Mouse (Mus musculus) heart, postnatal 25 days (tissue): ENCODE measurements around the gene Acot13. TPM values are rescaled to one million over a fixed set of nuclear protein-coding genes. Genes with fewer than 3 reads are reported as not detected.
"Not testable (repeated sequence)": the region's sequence is repeated elsewhere in the genome, so short reads cannot be mapped to it uniquely, and the experiment has no call there.

ENCODE experiments used
- DNase-seq: peaks from one replicate; pipeline ENCODE4 v3.0.0; 2022; ENCODE audit warnings: low spot score
- intact Hi-C: fragments of 180-260 bp; cut with DNase I; formaldehyde crosslinking; loops from one replicate; pipeline ENCODE4 v1.15.1; 2025
- total RNA-seq, 2 experiments: library from RNA; stranded (reverse); gene quantifications; 2 replicates each; pipeline ENCODE4 v1.2.3; 2021

Gene Acot13
- total RNA-seq, 2 experiments from 2014 or later = 422 to 431 TPM

GRCm38 (mm10) chr13:24792411-24793045 lies 38.8 kb downstream of the Acot13 start:
- intact Hi-C loops = no loop called here
- peak; percentile 11 for DNase-seq

DNA sequence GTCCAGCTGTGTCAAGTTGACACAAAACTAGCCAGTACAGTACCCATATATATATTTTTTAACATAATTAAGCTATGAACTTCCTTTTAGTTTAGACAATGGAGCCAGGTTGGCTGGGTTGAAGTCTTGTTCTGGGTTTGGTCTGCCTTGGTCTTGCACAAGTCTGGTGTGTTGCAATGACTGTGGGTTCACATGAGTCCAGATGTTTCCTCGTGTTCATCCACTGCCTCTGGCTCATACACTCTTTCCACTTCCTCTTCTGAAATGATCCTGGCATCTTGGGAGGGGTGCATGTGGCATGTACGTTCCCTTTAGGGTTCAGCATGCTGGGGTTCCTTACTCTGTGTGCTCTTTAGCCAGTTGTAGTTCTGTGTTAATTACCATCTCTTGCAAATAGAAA lies 40.0 kb downstream of the Acot13 start:
- peak; percentile 29 for DNase-seq
- intact Hi-C loops = no loop called here

DNA sequence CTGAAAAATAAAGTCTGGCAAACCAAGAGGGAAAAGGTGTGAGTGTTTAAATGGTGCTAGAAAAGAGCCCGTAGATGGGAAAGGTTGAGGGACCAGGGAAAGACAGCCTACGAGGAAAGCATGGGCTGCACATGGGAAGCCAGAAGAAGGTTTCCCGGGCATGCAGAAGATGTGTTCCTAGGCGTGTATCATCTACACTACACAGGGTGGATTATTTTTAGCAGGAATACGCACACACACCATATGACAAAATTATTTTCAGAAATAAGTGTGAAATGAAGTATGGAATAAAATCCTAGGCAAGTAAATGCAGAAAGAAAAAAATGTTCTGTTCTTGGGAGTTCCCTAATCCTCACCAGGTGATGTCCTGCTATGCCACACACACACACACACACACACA lies 43.9 kb downstream of the Acot13 start:
- DNase-seq = no peak
- intact Hi-C loops = no loop called here

DNA sequence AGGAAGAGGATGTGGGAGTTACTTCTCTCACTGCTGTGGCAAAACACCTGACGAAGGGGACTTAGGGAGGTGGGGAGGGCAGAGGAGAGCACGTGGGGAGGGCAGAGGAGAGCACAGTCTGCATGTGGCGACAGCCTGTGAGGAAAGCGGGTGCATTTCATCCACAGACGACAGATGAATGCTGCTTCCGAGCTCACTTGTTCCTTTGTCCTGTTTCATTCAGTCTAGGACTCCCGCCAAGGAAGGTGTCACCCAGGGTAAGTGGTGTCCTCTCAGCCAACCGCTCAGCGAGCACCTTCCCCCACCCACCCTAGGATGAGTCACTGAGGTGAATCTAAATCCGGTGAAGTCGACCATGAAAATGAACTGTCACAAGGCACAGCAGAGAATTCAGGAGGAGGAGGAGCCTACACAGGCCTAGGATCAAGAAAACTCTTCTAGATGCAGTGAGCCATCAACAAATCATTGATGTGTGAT lies 45.3 kb downstream of the Acot13 start:
- no peak for DNase-seq
- intact Hi-C loops = no loop called here

DNA sequence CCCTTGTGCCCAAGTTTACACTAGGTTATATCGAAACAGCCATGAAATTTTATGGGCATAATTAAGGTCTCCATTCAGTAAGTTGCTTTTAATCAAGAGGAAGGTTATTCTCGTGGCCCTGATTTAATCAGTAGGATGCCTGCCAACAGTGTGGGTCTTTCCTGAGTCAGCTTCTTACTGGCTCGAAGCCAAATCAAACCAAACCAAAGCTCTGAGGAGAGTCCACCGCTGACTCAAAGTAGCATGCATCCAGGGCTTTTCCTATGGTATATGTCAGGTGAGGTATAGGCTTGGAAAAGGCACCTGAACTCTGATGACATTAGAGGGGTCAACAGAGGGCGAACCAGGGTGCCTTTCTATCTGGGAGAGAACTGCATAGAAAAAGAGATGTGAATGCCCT lies 49.4 kb downstream of the Acot13 start:
- intact Hi-C loops = no loop called here

DNA sequence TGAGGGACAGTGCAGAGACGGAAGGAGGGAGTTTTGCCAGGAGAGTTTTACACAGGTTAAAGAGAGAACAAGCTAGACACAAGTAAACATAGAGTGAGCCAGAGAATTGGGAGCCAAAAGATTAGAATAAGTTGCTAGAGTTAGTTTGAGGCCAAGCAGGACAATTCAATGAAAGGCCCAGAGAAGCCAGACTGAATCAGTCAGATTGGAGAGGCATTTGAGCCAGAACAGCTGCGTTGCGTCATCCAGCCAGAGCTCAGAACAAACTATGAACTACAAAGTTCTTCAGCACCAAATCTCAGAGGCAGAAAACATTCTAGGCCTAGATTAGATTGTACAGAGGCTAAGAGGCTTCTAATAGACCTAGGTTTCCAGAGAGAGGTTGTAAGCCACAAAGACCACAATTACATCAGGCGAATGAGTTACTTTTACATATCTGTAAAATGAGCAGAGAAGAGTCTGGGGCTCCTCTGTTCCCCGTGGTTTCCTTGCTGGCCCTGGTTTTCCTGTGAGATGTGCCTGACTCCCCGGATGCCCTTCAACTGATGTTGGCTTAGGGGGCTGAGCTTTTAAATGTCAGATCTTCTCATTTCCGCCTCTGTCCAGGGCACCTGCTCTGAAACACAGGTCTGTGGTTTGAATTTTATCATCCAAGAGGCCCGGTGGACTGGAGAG lies 52.5 kb downstream of the Acot13 start:
- intact Hi-C loops = loop anchor here (5.0 kb wide), 1 partner anchor 297 kb away; no protein-coding TSS in a partner anchor
- DNase-seq = no peak

More for the DNA sequence above, 49.4 kb downstream of the Acot13 start:
- no peak for DNase-seq

DNA sequence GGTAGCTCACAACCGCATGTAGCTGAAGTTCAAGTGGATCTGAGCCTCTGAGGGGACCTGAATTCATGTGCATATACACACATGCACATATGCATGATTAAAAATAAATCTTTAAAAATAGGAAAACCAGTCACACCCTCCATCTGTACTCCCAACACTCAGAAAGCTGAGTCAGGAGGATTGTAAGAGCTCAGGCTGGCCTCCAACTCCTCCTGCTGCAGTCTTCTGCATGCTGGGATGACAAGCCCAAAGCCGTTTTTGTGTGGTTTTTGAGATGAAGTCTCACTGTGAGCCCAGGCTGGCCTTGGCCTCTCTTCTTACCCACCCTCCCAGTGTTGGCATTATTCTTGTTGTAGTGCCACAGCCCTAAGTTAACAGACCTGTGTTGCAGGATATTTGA lies 53.3 kb downstream of the Acot13 start:
- intact Hi-C loops = loop anchor here (5.0 kb wide), 1 partner anchor 296 kb away; no protein-coding TSS in a partner anchor
- no peak for DNase-seq

DNA sequence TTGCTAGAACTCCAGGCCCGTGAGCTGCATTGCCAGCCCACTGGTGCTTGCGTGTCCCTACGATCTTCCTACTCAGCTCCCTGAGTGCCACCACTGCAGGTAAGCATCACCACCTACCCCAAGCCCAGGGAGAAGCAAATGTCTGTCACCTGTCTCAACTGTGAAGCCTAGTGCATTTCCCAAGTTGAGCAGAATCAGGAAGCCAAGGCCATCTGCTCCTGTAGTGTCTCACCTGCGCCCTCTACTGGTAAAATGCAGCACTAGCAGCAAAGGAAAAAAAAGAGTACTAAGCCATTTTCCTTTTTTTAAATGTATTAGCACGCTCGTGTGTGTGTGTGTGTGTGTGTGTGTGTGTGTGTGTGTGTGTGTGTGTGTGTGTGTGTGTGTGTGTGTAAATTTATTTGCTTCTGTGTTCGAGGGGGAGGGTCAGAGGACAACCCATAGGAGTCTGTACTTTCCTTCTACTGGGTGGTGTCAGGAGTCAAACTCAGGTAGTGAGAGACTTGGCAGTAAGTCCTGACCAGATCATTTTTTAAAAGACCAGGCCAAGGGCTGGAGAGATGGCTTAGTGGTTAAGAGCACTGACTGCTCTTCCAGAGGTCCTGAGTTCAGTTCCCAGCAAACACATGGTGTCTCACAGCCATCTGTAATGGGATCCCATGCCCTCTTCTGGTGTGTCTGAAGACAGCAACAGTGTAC lies 55.0 kb downstream of the Acot13 start:
- no peak for DNase-seq
- intact Hi-C loops = loop anchor here (5.0 kb wide), 1 partner anchor 294 kb away; no protein-coding TSS in a partner anchor

- intact Hi-C loops, DNase-seq: not testable (repeated sequence)
Observed at GRCm38 (mm10) chr13:24771482-24771881, 59.9 kb downstream of the Acot13 start.

Other genes starting within 250 kb of the Acot13 start
- 1 to 10 TPM; 5.3 to 7.2 TPM for gene Ripor2, start 249.4 kb downstream of the Acot13 start, total RNA-seq
- gene Armh2, start 90.3 kb downstream of the Acot13 start, total RNA-seq = not detected
- gene Gmnn, start 69.6 kb downstream of the Acot13 start, total RNA-seq = 10 to 100 TPM; 38.7 to 42.9 TPM
- gene BC005537, start 29.9 kb downstream of the Acot13 start, total RNA-seq = 100 to 1,000 TPM; 120 to 132 TPM
- gene Tdp2, start 139 bp upstream of the Acot13 start, total RNA-seq = 10 to 100 TPM; 12.9 to 15.5 TPM
- gene D130043K22Rik, start 13.6 kb upstream of the Acot13 start, total RNA-seq = not detected
- gene Aldh5a1, start 106.1 kb upstream of the Acot13 start, total RNA-seq = 10 to 100 TPM; 24.4 to 25.6 TPM
- 1 to 10 TPM; 1.4 to 1.8 TPM for gene Gpld1, start 111.6 kb upstream of the Acot13 start, total RNA-seq
- 10 to 100 TPM; 46.9 to 56.4 TPM for gene Mrs2, start 188.8 kb upstream of the Acot13 start, total RNA-seq
- not detected for gene Dcdc2a, start 224.5 kb upstream of the Acot13 start, total RNA-seq